Mouse (Mus musculus) lung, embryonic 14.5 days (tissue): ENCODE data around the gene Klhl30. TPM values are rescaled to one million over a fixed set of nuclear protein-coding genes. Genes with fewer than 3 reads are reported as not detected.

Experiments
- ATAC-seq: fragments of 200-750 bp; cut with Nextera tagmentation; 2 replicates; pipeline ENCODE4 v1.8.0; 2017; ENCODE audit warnings: mild to moderate bottlenecking, moderate TSS enrichment, moderate library complexity; ENCODE audit not compliant: insufficient read depth
- DNase-seq: peaks from one replicate; pipeline ENCODE4 v3.0.0-alpha.2; 2015
- H3K27ac ChIP-seq: fragments of 300-500 bp; sonication (generic); 2 replicates; pipeline ENCODE4 v1.5.1; 2014; ENCODE audit warnings: low read depth, mild to moderate bottlenecking, moderate library complexity
- H3K27me3 ChIP-seq: fragments of 300-500 bp; sonication (generic); 2 replicates; pipeline ENCODE4 v1.6.1; 2014; ENCODE audit warnings: low read length, control low read depth; ENCODE audit not compliant: insufficient read depth
- H3K36me3 ChIP-seq: fragments of 300-500 bp; sonication (generic); 2 replicates; pipeline ENCODE4 v1.6.1; 2014; ENCODE audit warnings: control low read depth; ENCODE audit not compliant: insufficient read depth
- H3K4me1 ChIP-seq: fragments of 300-500 bp; sonication (generic); 2 replicates; pipeline ENCODE4 v1.6.1; 2014; ENCODE audit warnings: antibody characterized with exemption, control low read depth; ENCODE audit not compliant: insufficient read depth
- H3K4me2 ChIP-seq: fragments of 300-500 bp; sonication (generic); 2 replicates; pipeline ENCODE4 v1.6.1; 2014; ENCODE audit warnings: mild to moderate bottlenecking
- H3K4me3 ChIP-seq: fragments of 300-500 bp; sonication (generic); 2 replicates; pipeline ENCODE4 v1.5.1; 2014; ENCODE audit warnings: low read depth, low read length
- H3K9ac ChIP-seq: fragments of 300-500 bp; sonication (generic); 2 replicates; pipeline ENCODE4 v1.6.1; 2014
- H3K9me3 ChIP-seq: fragments of 300-500 bp; sonication (generic); 2 replicates; pipeline ENCODE4 v1.6.1; 2016; ENCODE audit warnings: low read depth, low read length, control low read depth
- CTCF ChIP-seq: IDR thresholded peaks from 2 replicates; pipeline ENCODE4 v1.5.1; 2016; ENCODE audit warnings: antibody characterized with exemption, low read depth
- WGBS: fragments of 180-500 bp; shearing (Covaris S2); extraction: QIAGEN DNeasy Blood & Tissue Kit; methylation state at CpG from one replicate; pipeline ENCODE4 v1.1.7; 2014; 5-methylcytosine and 5-hydroxymethylcytosine counted together
- polyA plus RNA-seq: library from polyadenylated mRNA; unstranded; fragments of >200 nt; fragmentation: Nextera tagmentation; extraction: Ambion mirVana; gene quantifications from 2 replicates; pipeline ENCODE4 v1.2.1, GENCODE M21; 2014

Klhl30 gene
- polyA plus RNA-seq, 1 experiment from 2014 or later = 0.08 TPM

GRCm38 (mm10) chr1:91405406-91406169, 54.8 kb downstream of the Klhl30 start:
- DNase-seq (no peak), ATAC-seq (peak; percentile 41; the same call in 1 of the 2 replicates)
- Histone ChIP-seq H3K4me1 (no peaks in the 10 kb centered on the region), H3K4me3 (no peak overlapping the region), H3K4me2 (no peak overlapping the region), H3K9me3 (no peaks in the 10 kb centered on the region), H3K27me3 (no peaks in the 10 kb centered on the region), H3K36me3 (no peaks in the 10 kb centered on the region), H3K9ac (no peak overlapping the region), H3K27ac (no peak overlapping the region)
- TF ChIP-seq CTCF = no peak
- 52% methylated on average over 23 of the region's 23 CpGs for WGBS

- WGBS = 66% methylated on average over 4 of the region's 4 CpGs
- Histone ChIP-seq H3K9ac (no peak overlapping the region), H3K27me3 (no peaks in the 10 kb centered on the region), H3K4me1 (peaks cover 9% of the 10 kb centered on the region), H3K36me3 (no peaks in the 10 kb centered on the region), H3K27ac (no peak overlapping the region), H3K9me3 (no peaks in the 10 kb centered on the region), H3K4me3 (no peak overlapping the region), H3K4me2 (no peak overlapping the region)
- DNase-seq (no peak), ATAC-seq (no peak)
- no peak for TF ChIP-seq CTCF
Measured at GRCm38 (mm10) chr1:91407819-91408218, 57.0 kb downstream of the Klhl30 start.

- 65% methylated on average over 8 of the region's 8 CpGs for WGBS
Measured at GRCm38 (mm10) chr1:91411631-91412285, 60.9 kb downstream of the Klhl30 start.

More at GRCm38 (mm10) chr1:91411631-91412285, 60.9 kb downstream of the Klhl30 start:
- ATAC-seq (no peak), DNase-seq (no peak)
- H3K9ac ChIP-seq = peak overlapping the region; percentile 80
- no peak overlapping the region for H3K27ac ChIP-seq
- no peak for TF ChIP-seq CTCF
- H3K4me2 ChIP-seq = peak overlapping the region; percentile 98
- 0 out of 2 replicates have a peak, but pooled peaks cover 3% of the 10 kb centered on the region for H3K36me3 ChIP-seq
- no peaks in the 10 kb centered on the region for H3K27me3 ChIP-seq
- H3K4me3 ChIP-seq = peak overlapping the region; percentile 74
- no peaks in the 10 kb centered on the region for H3K9me3 ChIP-seq
- peaks cover 18% of the 10 kb centered on the region for H3K4me1 ChIP-seq

Other genes with a start within 250 kb of the Klhl30 start
- 1.2 and 2.2 TPM in 2 replicates for gene Rbm44, start 205.9 kb upstream of the Klhl30 start, polyA plus RNA-seq
- 5.0 and 7.4 TPM in 2 replicates for gene Ramp1, start 171.2 kb upstream of the Klhl30 start, polyA plus RNA-seq
- gene Ube2f, start 100.7 kb upstream of the Klhl30 start, polyA plus RNA-seq = 77.9 and 78.0 TPM in 2 replicates
- 11.8 and 12.3 TPM in 2 replicates for gene Scly, start 52.7 kb upstream of the Klhl30 start, polyA plus RNA-seq
- not detected in 2 replicates for gene Espnl, start 28.9 kb upstream of the Klhl30 start, polyA plus RNA-seq
- 2.7 TPM in 2 replicates for gene Erfe, start 15.4 kb downstream of the Klhl30 start, polyA plus RNA-seq
- gene Ilkap, start 47.8 kb downstream of the Klhl30 start, polyA plus RNA-seq = 140 and 144 TPM in 2 replicates
- 53.7 and 56.4 TPM in 2 replicates for gene Hes6, start 63.0 kb downstream of the Klhl30 start, polyA plus RNA-seq
- 6.6 and 8.3 TPM in 2 replicates for gene Per2, start 108.3 kb downstream of the Klhl30 start, polyA plus RNA-seq
- 6.9 and 8.0 TPM in 2 replicates for gene Traf3ip1, start 143.6 kb downstream of the Klhl30 start, polyA plus RNA-seq
- 7.0 and 8.0 TPM in 2 replicates for gene Asb1, start 189.5 kb downstream of the Klhl30 start, polyA plus RNA-seq